Mouse (Mus musculus) liver, embryonic 11.5 days (tissue): ENCODE results near the gene Tanc1. TPM values are rescaled to one million over a fixed set of nuclear protein-coding genes. Genes with fewer than 3 reads are reported as not detected.
A peak's percentile ranks its signal among the peaks of the same experiment; 100 is the strongest.

ENCODE experiments used
- ATAC-seq: fragments of 200-750 bp; cut with Nextera tagmentation; replicated peaks from 2 replicates; pipeline ENCODE4 v1.8.0; 2017; ENCODE audit warnings: moderate number of reproducible peaks, mild to moderate bottlenecking, moderate TSS enrichment, moderate library complexity; ENCODE audit not compliant: low FRiP score
- DNase-seq: peaks from one replicate; pipeline ENCODE4 v3.0.0-alpha.2; 2017; ENCODE audit warnings: low spot score
- H3K27ac ChIP-seq: fragments of 300-500 bp; sonication (generic); 2 replicates; pipeline ENCODE4 v1.5.1; 2014; ENCODE audit warnings: mild to moderate bottlenecking, low read depth, low read length, control low read depth
- H3K27me3 ChIP-seq: fragments of 300-500 bp; sonication (generic); replicated peaks from 2 replicates; pipeline ENCODE4 v1.6.1; 2014; ENCODE audit warnings: low read length, mixed read lengths; ENCODE audit not compliant: control insufficient read depth, insufficient read depth
- H3K36me3 ChIP-seq: fragments of 300-500 bp; sonication (generic); 2 replicates; pipeline ENCODE4 v1.6.1; 2014; ENCODE audit warnings: mild to moderate bottlenecking, low read length, moderate library complexity, mixed read lengths; ENCODE audit not compliant: control insufficient read depth, insufficient read depth
- H3K4me1 ChIP-seq: fragments of 300-500 bp; sonication (generic); replicated peaks from 2 replicates; pipeline ENCODE4 v1.6.1; 2014; ENCODE audit warnings: low read length, mixed read lengths; ENCODE audit not compliant: control insufficient read depth, insufficient read depth
- H3K4me2 ChIP-seq: fragments of 300-500 bp; sonication (generic); 2 replicates; pipeline ENCODE4 v1.6.1; 2014; ENCODE audit warnings: mild to moderate bottlenecking, control low read depth, moderate library complexity
- H3K4me3 ChIP-seq: fragments of 300-500 bp; sonication (generic); 2 replicates; pipeline ENCODE4 v1.5.1; 2014; ENCODE audit warnings: low read depth, low read length, control low read depth
- H3K9ac ChIP-seq: fragments of 300-500 bp; sonication (generic); 2 replicates; pipeline ENCODE4 v1.6.1; 2014; ENCODE audit warnings: low read depth, low read length, control low read depth
- H3K9me3 ChIP-seq: fragments of 300-500 bp; sonication (generic); 2 replicates; pipeline ENCODE4 v1.6.1; 2016; ENCODE audit warnings: low read length, inconsistent platforms, mixed read lengths; ENCODE audit not compliant: control insufficient read depth
- WGBS: fragments of 180-500 bp; shearing (Covaris S2); extraction: QIAGEN DNeasy Blood & Tissue Kit; methylation state at CpG from one replicate; pipeline ENCODE4 v1.1.7; 2014; 5-methylcytosine and 5-hydroxymethylcytosine counted together
- polyA plus RNA-seq: library from polyadenylated mRNA; unstranded; fragments of >200 nt; fragmentation: Nextera tagmentation; extraction: Ambion mirVana; gene quantifications from 2 replicates; pipeline ENCODE4 v1.2.1, GENCODE M21; 2014

The Tanc1 gene
- polyA plus RNA-seq, 1 experiment from 2014 or later, result 12.5 TPM

GRCm38 (mm10) chr2:59878221-59878620 lies 266.4 kb downstream of the Tanc1 start:
- 0 out of 2 replicates have a peak, but pooled peaks cover 5% of the 10 kb centered on the region for H3K4me1 ChIP-seq
- no peaks in the 10 kb centered on the region for H3K27me3 ChIP-seq
- no peak for DNase-seq
- no peak overlapping the region for H3K4me2 ChIP-seq
- no peaks in the 10 kb centered on the region; the same call in 1 of the 2 replicates for H3K36me3 ChIP-seq
- no peak overlapping the region for H3K9ac ChIP-seq
- H3K9me3 ChIP-seq, result no peaks in the 10 kb centered on the region
- ATAC-seq, result no peak
- H3K4me3 ChIP-seq, result no peak overlapping the region
- WGBS, result 69% methylated on average over 19 of the region's 19 CpGs
- H3K27ac ChIP-seq, result no peak overlapping the region

- 34% methylated on average over 6 of the region's 6 CpGs for WGBS
- Histone ChIP-seq H3K36me3 (no peaks in the 10 kb centered on the region; the same call in 1 of the 2 replicates), H3K27me3 (no peaks in the 10 kb centered on the region), H3K27ac (peak overlapping the region; percentile 57; the same call in 1 of the 2 replicates), H3K9ac (peak overlapping the region; percentile 73), H3K9me3 (no peaks in the 10 kb centered on the region), H3K4me3 (peak overlapping the region; percentile 74), H3K4me2 (peak overlapping the region; percentile 75), H3K4me1 (0 out of 2 replicates have a peak, but pooled peaks cover 5% of the 10 kb centered on the region)
- DNase-seq (no peak), ATAC-seq (no peak; the same call in 1 of the 2 replicates)
Measured at GRCm38 (mm10) chr2:59881404-59881803, 269.6 kb downstream of the Tanc1 start.

DNA sequence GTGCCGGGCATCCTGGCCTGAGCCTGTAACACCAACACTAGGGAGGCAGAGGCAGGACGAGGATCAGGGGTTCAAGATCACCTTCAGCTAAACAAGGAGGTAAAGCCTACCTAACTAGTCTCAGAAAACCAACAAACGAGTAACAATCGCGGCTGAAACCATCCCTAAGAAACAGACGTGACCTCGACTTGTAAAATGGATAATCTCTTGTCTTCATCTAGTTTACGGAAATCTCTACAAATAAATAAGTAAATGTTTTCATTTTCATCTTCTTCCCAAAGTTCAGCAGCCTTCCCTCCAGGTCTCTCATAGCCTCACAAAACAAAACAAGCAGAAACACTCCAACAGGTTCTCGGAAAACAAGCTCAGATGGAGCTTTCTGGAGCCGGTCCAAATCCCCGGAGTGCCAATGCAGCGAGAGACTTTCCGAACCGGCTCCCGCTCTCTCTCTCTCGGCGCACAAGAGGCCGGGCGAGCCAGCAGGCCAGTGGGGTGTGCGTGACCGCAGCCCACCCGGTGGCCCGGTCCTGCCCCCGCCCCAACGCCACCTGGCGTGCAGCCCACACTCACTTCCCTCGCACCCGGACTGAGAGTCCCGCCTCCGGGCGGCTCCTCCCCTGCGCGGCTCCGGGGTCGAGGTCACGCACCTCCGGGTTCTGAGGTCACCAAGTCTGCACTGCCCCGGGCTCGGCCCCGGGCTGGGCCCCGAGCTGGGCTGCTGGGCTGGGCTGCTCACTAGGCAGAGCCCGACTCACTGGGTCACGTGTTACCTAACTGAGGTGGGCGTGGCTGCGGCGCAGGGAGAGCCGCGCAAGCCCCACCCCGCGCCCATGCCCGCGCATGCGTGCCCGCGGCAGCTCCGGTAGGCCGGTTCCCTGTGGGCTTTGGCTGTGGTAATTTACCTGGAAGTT lies 270.2 kb downstream of the Tanc1 start, which contains the start of gene Wdsub1:
Wdsub1 (minus strand) TSS at position 761 of the 911 bp plus-strand sequence.
- H3K36me3 ChIP-seq, result no peaks in the 10 kb centered on the region
- DNase-seq (peak; percentile 91), ATAC-seq (peak; percentile 95)
- H3K27me3 ChIP-seq, result no peaks in the 10 kb centered on the region
- peak within 1 kb of the TSS; percentile 57 for H3K27ac ChIP-seq
- H3K4me3 ChIP-seq, result peak within 1 kb of the TSS; percentile 74
- peak within 1 kb of the TSS; percentile 75 for H3K4me2 ChIP-seq
- H3K9me3 ChIP-seq, result no peaks in the 10 kb centered on the region
- 4% methylated on average over 57 of the region's 57 CpGs for WGBS
- 0 out of 2 replicates have a peak, but pooled peaks cover 5% of the 10 kb centered on the region for H3K4me1 ChIP-seq
- H3K9ac ChIP-seq, result peak within 1 kb of the TSS; percentile 73

- Histone ChIP-seq H3K4me2 (peak overlapping the region; percentile 75), H3K27ac (0 out of 2 replicates have a peak overlapping the region, but pooled peaks have one; percentile 11), H3K4me3 (peak overlapping the region; percentile 74), H3K36me3 (no peaks in the 10 kb centered on the region), H3K9ac (peak overlapping the region; percentile 73; the same call in 1 of the 2 replicates), H3K9me3 (no peaks in the 10 kb centered on the region), H3K4me1 (0 out of 2 replicates have a peak, but pooled peaks cover 5% of the 10 kb centered on the region), H3K27me3 (no peaks in the 10 kb centered on the region)
- no peak for DNase-seq
- WGBS, result 49% methylated on average over 8 of the region's 8 CpGs
- peak; percentile 65 for ATAC-seq
Measured at GRCm38 (mm10) chr2:59882742-59883281, 271.0 kb downstream of the Tanc1 start.

GRCm38 (mm10) chr2:59889699-59890098 lies 277.9 kb downstream of the Tanc1 start:
- DNase-seq, result no peak
- Histone ChIP-seq H3K4me3 (no peak overlapping the region), H3K27me3 (no peaks in the 10 kb centered on the region), H3K4me1 (no peaks in the 10 kb centered on the region), H3K27ac (no peak overlapping the region), H3K36me3 (no peaks in the 10 kb centered on the region), H3K4me2 (no peak overlapping the region), H3K9ac (no peak overlapping the region), H3K9me3 (no peaks in the 10 kb centered on the region)
- no peak for ATAC-seq
- 74% methylated on average over 6 of the region's 6 CpGs for WGBS

Other genes with a start within 250 kb of the Tanc1 start
- gene Dapl1, start 127.4 kb upstream of the Tanc1 start, polyA plus RNA-seq, result 0.53 TPM in 1 of 2 replicates, not detected in the other